Mouse (Mus musculus): ENCODE measurements around the gene Jag1.
A peak's percentile ranks its signal among the peaks of the same experiment; 100 is the strongest.

DNA sequence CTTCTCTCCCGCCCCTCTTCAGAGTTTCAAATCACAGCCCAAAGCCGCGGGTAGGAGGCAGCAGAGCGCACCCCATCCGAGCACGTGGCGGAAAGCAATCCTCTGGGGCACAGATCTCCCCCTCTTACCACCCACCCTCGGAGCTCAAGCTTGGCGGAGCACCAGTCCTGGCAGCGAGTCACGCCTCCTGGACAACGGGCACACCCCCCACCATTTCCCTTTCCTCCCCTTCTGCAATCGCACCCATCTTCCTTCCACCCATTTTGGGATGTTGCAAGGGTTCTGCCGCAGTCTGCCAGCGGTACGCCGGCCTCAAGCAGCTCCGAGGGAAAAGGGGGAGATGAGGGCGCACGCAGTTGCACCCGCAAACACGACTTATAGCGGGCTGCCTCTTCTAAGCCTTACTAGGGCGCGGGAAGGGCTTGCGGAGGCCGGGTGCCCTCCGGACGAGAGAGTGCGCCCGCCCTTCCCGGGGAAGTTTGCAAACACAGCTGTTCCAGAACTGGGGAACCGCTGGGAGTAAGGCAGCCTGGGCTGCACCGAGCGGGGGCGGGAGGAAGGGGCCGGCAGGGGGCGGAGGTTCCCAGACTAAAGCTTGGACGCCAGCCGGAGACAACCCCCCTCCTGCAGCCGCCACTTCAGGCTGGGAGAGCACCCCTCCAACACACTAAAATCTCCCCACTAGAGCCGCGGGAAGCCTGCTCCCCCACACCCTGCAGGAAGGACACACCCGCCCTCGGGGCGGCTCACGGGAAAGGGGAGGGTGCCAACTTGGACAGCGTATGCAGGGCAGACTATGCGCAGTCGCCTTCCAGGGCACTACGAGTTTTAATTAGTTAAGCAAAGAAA, 2.0 kb downstream of the Jag1 start:
- TF ChIP-seq CTCF (IDR thresholded peaks at IDR 0.05; ENCODE audit: borderline replicate concordance, insufficient read depth, low read length) = peak; percentile 55; the same call in 1 of the 2 replicates
- peak; percentile 53 for TF ChIP-seq POLR2A (IDR thresholded peaks at IDR 0.05; ENCODE audit: low read depth, low read length)

Data from embryonic fibroblast, embryonic 13.5 days (primary cell).